Mouse (Mus musculus) forebrain, embryonic 14.5 days (tissue): ENCODE measurements around the gene P3h2. TPM values are rescaled to one million over a fixed set of nuclear protein-coding genes. Genes with fewer than 3 reads are reported as not detected.

Experiments used
- ATAC-seq: fragments of 200-750 bp; cut with Nextera tagmentation; 2 replicates; pipeline ENCODE4 v1.8.0; 2017; ENCODE audit warnings: mild to moderate bottlenecking, moderate library complexity
- DNase-seq: peaks from one replicate; pipeline ENCODE4 v3.0.0-alpha.2; 2015; ENCODE audit warnings: low spot score
- H3K27ac ChIP-seq: fragments of 300-500 bp; sonication (generic); 2 replicates; pipeline ENCODE4 v1.5.1; 2014; ENCODE audit warnings: low read depth, mild to moderate bottlenecking, control low read depth, low read length, moderate library complexity
- H3K27me3 ChIP-seq: fragments of 300-500 bp; sonication (generic); replicated peaks from 2 replicates; pipeline ENCODE4 v1.6.1; 2014; ENCODE audit warnings: low read length, control low read depth, mixed read lengths; ENCODE audit not compliant: control insufficient read depth, insufficient read depth
- H3K36me3 ChIP-seq: fragments of 300-500 bp; sonication (generic); 2 replicates; pipeline ENCODE4 v1.6.1; 2014; ENCODE audit warnings: low read length, control low read depth; ENCODE audit not compliant: control insufficient read depth, insufficient read depth
- H3K4me1 ChIP-seq: fragments of 300-500 bp; sonication (generic); 2 replicates; pipeline ENCODE4 v1.6.1; 2014; ENCODE audit warnings: antibody characterized with exemption, low read length, control low read depth; ENCODE audit not compliant: control insufficient read depth, insufficient read depth
- H3K4me2 ChIP-seq: fragments of 300-500 bp; sonication (generic); 2 replicates; pipeline ENCODE4 v1.6.1; 2014; ENCODE audit warnings: mild to moderate bottlenecking, control low read depth, low read length
- H3K4me3 ChIP-seq: fragments of 300-500 bp; sonication (generic); 2 replicates; pipeline ENCODE4 v1.5.1; 2014; ENCODE audit warnings: low read depth, low read length, control low read depth
- H3K9ac ChIP-seq: fragments of 300-500 bp; sonication (generic); 2 replicates; pipeline ENCODE4 v1.6.1; 2014; ENCODE audit warnings: mild to moderate bottlenecking, low read length, control low read depth, moderate library complexity
- H3K9me3 ChIP-seq: fragments of 300-500 bp; sonication (generic); replicated peaks from 2 replicates; pipeline ENCODE4 v1.6.1; 2016; ENCODE audit warnings: low read length, control low read depth, mixed read lengths; ENCODE audit not compliant: control insufficient read depth
- WGBS: fragments of 180-500 bp; shearing (Covaris S2); extraction: QIAGEN DNeasy Blood & Tissue Kit; methylation state at CpG from one replicate; pipeline ENCODE4 v1.1.7; 2014; 5-methylcytosine and 5-hydroxymethylcytosine counted together
- polyA plus RNA-seq: library from polyadenylated mRNA; unstranded; fragments of >200 nt; fragmentation: Nextera tagmentation; extraction: Ambion mirVana; gene quantifications from 2 replicates; pipeline ENCODE4 v1.2.1, GENCODE M21; 2014

The P3h2 gene
- polyA plus RNA-seq, 1 experiment from 2014 or later: 0.51 TPM

DNA sequence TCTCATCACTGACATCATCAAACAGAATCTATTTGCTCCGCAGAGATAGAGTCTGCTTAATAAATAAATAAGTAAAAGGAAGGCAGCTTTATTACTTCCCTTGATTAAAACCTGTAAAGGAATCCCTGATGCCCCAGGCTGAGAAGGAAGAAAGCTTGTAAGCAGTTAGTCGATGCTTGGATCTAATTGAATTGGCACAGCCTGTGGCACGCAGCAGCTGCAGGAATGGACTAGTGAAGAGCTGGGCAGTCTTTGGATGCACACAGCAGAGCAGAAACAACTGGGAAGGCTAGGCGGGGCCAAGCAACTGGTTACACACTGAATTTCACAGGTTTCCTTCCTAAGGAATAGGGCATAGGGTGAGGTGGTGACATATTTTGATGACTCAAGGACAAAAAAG, 5.4 kb downstream of the P3h2 start:
- Histone ChIP-seq H3K4me1 (no peaks in the 10 kb centered on the region), H3K4me3 (no peak overlapping the region), H3K9me3 (no peaks in the 10 kb centered on the region), H3K27me3 (no peaks in the 10 kb centered on the region), H3K27ac (no peak overlapping the region), H3K4me2 (no peak overlapping the region), H3K9ac (no peak overlapping the region), H3K36me3 (no peaks in the 10 kb centered on the region)
- 30% methylated on average over 4 of the region's 4 CpGs for WGBS
- ATAC-seq (no peak), DNase-seq (peak; percentile 28)

DNA sequence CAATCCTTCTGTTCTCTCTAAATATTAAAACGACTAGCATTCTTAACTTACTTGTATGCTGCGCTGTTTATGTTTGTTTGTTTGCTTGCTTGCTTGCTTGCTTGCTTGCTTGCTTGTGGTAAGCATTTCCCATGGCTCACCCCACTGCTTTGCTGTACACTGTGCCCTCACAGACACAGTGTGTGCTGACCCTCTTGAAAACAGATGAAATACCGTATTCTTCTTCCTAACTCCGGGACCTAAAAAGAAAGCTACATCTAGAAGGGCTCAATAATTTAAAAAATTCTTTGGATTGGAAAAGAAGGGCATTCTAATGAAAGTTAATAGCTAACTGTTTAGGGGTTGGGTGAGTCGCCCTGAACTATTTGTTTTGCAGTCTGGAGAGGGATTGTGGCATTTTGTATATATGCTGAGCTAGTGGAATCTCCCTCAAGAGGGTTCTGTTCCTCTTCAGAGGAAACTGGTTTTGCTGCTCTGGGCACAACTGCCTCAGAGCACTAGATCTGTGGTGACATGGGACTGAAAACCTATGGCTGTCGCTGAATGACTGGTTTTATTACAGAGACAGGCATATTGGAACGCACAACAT, 9.8 kb downstream of the P3h2 start:
- H3K4me3 ChIP-seq: no peak overlapping the region
- H3K27me3 ChIP-seq: no peaks in the 10 kb centered on the region
- no peaks in the 10 kb centered on the region for H3K36me3 ChIP-seq
- DNase-seq (no peak), ATAC-seq (no peak)
- H3K4me1 ChIP-seq: no peaks in the 10 kb centered on the region
- H3K27ac ChIP-seq: no peak overlapping the region
- 86% methylated on average over 7 of the region's 7 CpGs for WGBS
- H3K4me2 ChIP-seq: no peak overlapping the region
- no peak overlapping the region for H3K9ac ChIP-seq
- no peaks in the 10 kb centered on the region for H3K9me3 ChIP-seq

DNA sequence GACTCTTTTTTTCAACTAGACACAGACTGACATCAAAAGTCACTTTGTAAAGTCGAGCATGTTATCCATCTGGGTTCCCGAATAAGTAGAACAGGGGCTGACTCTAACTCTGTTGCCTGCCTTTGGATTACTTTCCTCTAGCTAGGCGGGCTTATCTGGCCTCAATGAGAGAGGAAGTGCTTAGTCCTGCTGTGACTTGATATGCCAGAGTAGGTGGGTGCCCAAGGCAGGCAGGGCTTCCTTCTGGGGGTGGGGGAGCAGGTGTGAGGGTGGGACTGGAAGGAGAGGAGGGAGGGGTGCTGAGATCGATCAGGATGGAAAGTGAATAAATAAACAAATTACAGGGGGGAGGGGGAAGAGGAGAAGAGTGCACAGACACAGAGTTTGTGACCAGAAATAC, 11.7 kb downstream of the P3h2 start:
- Histone ChIP-seq H3K4me1 (no peaks in the 10 kb centered on the region), H3K9ac (no peak overlapping the region), H3K27ac (no peak overlapping the region), H3K9me3 (no peaks in the 10 kb centered on the region), H3K27me3 (no peaks in the 10 kb centered on the region), H3K4me2 (no peak overlapping the region), H3K4me3 (no peak overlapping the region), H3K36me3 (no peaks in the 10 kb centered on the region)
- WGBS: 77% methylated on average over 4 of the region's 4 CpGs
- DNase-seq: no peak
- no peak for ATAC-seq

DNA sequence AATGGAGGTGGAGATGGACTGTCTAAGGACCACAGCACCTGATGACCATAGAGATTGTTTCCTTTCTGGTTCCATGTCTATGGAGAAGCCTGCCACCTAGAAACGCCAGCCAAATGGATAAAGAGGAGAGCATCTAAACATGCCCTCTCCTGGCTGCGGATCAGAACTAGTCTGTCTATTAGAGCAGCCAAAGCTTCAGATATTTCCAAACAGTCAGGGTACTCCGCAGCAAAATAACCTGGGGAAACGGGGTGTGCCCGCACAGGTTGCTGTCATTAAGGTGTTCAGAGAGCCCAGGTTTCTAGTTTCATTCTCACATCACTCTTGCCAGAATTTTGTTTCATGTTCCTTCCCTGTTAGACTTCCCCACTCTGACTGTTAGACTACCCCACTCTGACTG, 16.6 kb downstream of the P3h2 start:
- DNase-seq (no peak), ATAC-seq (no peak)
- Histone ChIP-seq H3K9ac (no peak overlapping the region), H3K4me2 (no peak overlapping the region), H3K4me1 (no peaks in the 10 kb centered on the region), H3K36me3 (no peaks in the 10 kb centered on the region), H3K4me3 (no peak overlapping the region), H3K27me3 (no peaks in the 10 kb centered on the region), H3K27ac (no peak overlapping the region), H3K9me3 (no peaks in the 10 kb centered on the region)
- 94% methylated on average over 5 of the region's 5 CpGs for WGBS

DNA sequence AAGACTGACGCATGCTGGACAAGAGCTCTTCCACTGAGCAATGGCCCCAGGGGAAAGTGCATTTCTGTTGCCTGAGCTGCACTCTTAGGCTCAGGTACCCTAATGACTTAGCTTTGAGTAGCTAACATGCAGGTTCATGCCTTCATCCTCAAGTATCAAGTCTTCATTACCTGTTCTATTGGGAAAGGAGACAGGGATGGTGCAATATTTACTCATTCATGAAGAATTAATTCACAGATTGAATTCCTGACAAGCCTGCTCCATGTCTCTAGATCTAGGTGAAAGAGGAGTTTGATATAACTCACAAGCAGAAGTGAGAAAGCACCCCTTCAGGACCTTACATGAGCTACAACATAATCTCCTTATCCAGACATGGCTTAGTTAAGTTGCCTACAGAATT, 17.3 kb downstream of the P3h2 start:
- Histone ChIP-seq H3K27ac (no peak overlapping the region), H3K4me1 (no peaks in the 10 kb centered on the region)
- 81% methylated on average over 1 of the region's 1 CpGs for WGBS

DNA sequence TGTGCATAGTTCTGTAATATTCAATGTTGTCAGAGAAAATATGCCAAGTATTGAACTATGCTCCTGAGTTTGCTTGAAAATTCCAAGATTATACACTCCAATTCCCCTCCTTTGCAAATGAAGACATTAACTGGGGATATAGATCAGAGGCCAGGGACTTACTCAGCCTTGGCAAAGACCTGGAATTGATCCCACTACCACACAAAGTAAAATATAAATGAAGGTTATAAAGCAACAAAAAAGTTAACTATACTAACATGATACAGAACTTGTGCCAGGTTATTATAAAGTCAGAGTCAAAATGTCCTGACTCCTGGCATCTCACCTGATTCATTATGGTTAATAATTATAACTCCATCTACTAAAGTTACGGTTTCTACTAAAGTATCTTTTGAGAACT, 18.6 kb downstream of the P3h2 start:
- WGBS: 92% methylated on average over 1 of the region's 1 CpGs
- Histone ChIP-seq H3K4me3 (no peak overlapping the region), H3K4me1 (no peaks in the 10 kb centered on the region), H3K27ac (no peak overlapping the region), H3K4me2 (no peak overlapping the region), H3K27me3 (no peaks in the 10 kb centered on the region), H3K9me3 (no peaks in the 10 kb centered on the region), H3K9ac (no peak overlapping the region), H3K36me3 (no peaks in the 10 kb centered on the region)
- no peak for DNase-seq
- no peak for ATAC-seq

More for the DNA sequence above, 17.3 kb downstream of the P3h2 start:
- Histone ChIP-seq H3K36me3 (no peaks in the 10 kb centered on the region), H3K9me3 (no peaks in the 10 kb centered on the region), H3K4me2 (no peak overlapping the region), H3K9ac (no peak overlapping the region), H3K27me3 (no peaks in the 10 kb centered on the region), H3K4me3 (no peak overlapping the region)
- ATAC-seq (no peak), DNase-seq (no peak)

DNA sequence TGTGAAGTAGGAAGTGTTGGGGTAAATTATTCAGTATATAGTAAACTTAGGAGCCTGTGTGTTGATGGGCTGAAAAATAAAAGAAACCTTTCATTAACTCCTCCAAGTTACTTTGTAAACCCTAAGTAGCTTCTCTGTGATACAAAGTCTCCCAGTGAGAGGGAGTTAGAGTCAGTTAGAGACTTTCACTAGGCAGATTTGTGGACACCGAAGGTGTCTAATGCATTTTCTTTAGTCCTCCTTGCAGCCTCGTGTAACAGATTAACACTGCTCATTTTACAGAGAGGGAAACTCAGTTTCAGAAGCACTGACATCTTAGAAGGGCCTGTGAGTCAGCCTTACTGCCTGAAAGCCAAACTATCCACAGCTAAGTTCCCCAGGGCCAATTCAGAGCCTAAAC, 20.4 kb downstream of the P3h2 start:
- Histone ChIP-seq H3K27me3 (no peaks in the 10 kb centered on the region), H3K27ac (no peak overlapping the region), H3K9me3 (no peaks in the 10 kb centered on the region), H3K4me2 (no peak overlapping the region), H3K36me3 (no peaks in the 10 kb centered on the region), H3K4me1 (no peaks in the 10 kb centered on the region), H3K9ac (no peak overlapping the region), H3K4me3 (no peak overlapping the region)
- DNase-seq: no peak
- 43% methylated on average over 2 of the region's 2 CpGs for WGBS
- no peak for ATAC-seq

DNA sequence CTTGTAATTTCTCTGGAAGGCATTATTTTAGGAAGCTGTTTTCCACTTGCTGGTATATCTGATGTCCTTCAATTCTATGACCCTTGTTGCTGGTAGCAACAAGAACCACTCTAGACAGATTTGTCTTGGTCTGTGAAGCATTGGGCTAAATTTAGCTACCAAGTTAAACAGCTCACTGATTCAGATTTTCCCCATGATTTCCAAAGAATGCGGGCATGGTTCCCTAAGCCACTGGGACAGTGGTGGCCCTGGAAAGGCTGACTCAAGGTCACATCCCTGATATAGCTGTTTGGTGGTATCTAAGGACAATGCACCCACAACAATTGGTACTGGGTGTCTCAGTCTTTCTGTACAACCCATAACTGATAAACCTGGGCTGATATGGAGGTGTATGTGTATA, 22.8 kb downstream of the P3h2 start:
- H3K4me1 ChIP-seq: no peaks in the 10 kb centered on the region; the same call in 1 of the 2 replicates
- no peak overlapping the region for H3K4me3 ChIP-seq
- H3K4me2 ChIP-seq: no peak overlapping the region
- no peak overlapping the region for H3K9ac ChIP-seq
- ATAC-seq: no peak
- 93% methylated on average over 1 of the region's 1 CpGs for WGBS
- H3K27ac ChIP-seq: no peak overlapping the region
- no peaks in the 10 kb centered on the region for H3K9me3 ChIP-seq
- no peaks in the 10 kb centered on the region for H3K27me3 ChIP-seq
- H3K36me3 ChIP-seq: no peaks in the 10 kb centered on the region
- DNase-seq: no peak

DNA sequence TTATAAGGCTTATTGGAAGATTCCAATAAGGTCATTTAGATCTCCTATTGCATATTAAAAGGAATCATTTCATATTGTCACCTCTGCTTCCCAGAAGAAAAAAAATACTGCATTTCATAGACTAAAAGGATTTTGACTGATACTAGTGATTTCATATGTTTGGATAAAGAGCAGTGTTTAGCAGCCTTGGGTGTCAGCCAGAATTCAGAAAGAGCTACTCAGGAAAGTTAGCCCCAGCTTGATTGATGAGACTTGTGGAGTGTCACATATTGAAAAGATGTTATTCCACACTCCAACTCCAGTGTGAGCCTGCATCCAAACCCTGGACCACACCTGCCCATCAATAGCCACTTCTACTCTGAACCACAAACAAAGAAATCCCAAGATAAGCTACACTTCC, 23.2 kb downstream of the P3h2 start:
- Histone ChIP-seq H3K9ac (no peak overlapping the region), H3K27ac (no peak overlapping the region), H3K27me3 (no peaks in the 10 kb centered on the region), H3K9me3 (no peaks in the 10 kb centered on the region), H3K4me1 (peaks cover 2% of the 10 kb centered on the region; the same call in 1 of the 2 replicates), H3K4me3 (no peak overlapping the region), H3K4me2 (no peak overlapping the region), H3K36me3 (no peaks in the 10 kb centered on the region)
- DNase-seq (no peak), ATAC-seq (no peak)
